Mouse (Mus musculus) thymus, adult 2 months (tissue): ENCODE results near the gene Sorl1. TPM values are rescaled to one million over a fixed set of nuclear protein-coding genes. Genes with fewer than 3 reads are reported as not detected.

ENCODE experiments used
- DNase-seq: peaks from one replicate; pipeline ENCODE4 v3.0.0; 2021
- H3K27ac ChIP-seq: fragments of 200-500 bp; 2 replicates; pipeline ENCODE4 v1.5.1; 2012; ENCODE audit warnings: low read length, control low read depth; ENCODE audit not compliant: control insufficient read depth, insufficient read depth
- H3K27me3 ChIP-seq: fragments of 200-500 bp; 2 replicates; pipeline ENCODE4 v1.6.1; 2012; ENCODE audit warnings: mild to moderate bottlenecking, low read length, moderate library complexity, mixed read lengths; ENCODE audit not compliant: control insufficient read depth, insufficient read depth
- H3K36me3 ChIP-seq: fragments of 200-500 bp; 2 replicates; pipeline ENCODE4 v1.6.1; 2012; ENCODE audit warnings: mild to moderate bottlenecking, low read length, moderate library complexity; ENCODE audit not compliant: control insufficient read depth, insufficient read depth
- H3K4me1 ChIP-seq: fragments of 200-500 bp; replicated peaks from 2 replicates; pipeline ENCODE4 v1.6.1; 2012; ENCODE audit warnings: low read length; ENCODE audit not compliant: control insufficient read depth, insufficient read depth
- H3K4me3 ChIP-seq: fragments of 200-500 bp; 2 replicates; pipeline ENCODE4 v1.5.1; 2012; ENCODE audit warnings: mild to moderate bottlenecking, low read length, control low read depth, moderate library complexity; ENCODE audit not compliant: control insufficient read depth, insufficient read depth
- CTCF ChIP-seq: fragments of 200-500 bp; IDR thresholded peaks from 2 replicates; pipeline ENCODE4 v1.5.1; 2012; ENCODE audit warnings: mild to moderate bottlenecking, control low read depth, low read length, moderate library complexity, borderline replicate concordance; ENCODE audit not compliant: control insufficient read depth, poor library complexity, insufficient read depth; ENCODE audit errors: extremely low read depth
- POLR2A ChIP-seq: fragments of 200-500 bp; IDR thresholded peaks from 2 replicates; pipeline ENCODE4 v1.6.1; 2012; ENCODE audit warnings: mild to moderate bottlenecking, low read length, control low read depth, moderate library complexity; ENCODE audit not compliant: control insufficient read depth, poor library complexity, insufficient read depth; ENCODE audit errors: extremely low read depth
- WGBS: fragments of 180-500 bp; shearing (Covaris S2); methylation state at CpG from one replicate; pipeline ENCODE4 v1.1.7; 2018; 5-methylcytosine and 5-hydroxymethylcytosine counted together
- polyA plus RNA-seq: library from polyadenylated mRNA; depleted of rRNA; stranded (reverse); fragments of >200 nt; gene quantifications from 2 replicates; pipeline ENCODE4 v1.2.3, GENCODE M21; 2012

The Sorl1 gene
- polyA plus RNA-seq, 1 experiment, result 27.7 TPM

DNA sequence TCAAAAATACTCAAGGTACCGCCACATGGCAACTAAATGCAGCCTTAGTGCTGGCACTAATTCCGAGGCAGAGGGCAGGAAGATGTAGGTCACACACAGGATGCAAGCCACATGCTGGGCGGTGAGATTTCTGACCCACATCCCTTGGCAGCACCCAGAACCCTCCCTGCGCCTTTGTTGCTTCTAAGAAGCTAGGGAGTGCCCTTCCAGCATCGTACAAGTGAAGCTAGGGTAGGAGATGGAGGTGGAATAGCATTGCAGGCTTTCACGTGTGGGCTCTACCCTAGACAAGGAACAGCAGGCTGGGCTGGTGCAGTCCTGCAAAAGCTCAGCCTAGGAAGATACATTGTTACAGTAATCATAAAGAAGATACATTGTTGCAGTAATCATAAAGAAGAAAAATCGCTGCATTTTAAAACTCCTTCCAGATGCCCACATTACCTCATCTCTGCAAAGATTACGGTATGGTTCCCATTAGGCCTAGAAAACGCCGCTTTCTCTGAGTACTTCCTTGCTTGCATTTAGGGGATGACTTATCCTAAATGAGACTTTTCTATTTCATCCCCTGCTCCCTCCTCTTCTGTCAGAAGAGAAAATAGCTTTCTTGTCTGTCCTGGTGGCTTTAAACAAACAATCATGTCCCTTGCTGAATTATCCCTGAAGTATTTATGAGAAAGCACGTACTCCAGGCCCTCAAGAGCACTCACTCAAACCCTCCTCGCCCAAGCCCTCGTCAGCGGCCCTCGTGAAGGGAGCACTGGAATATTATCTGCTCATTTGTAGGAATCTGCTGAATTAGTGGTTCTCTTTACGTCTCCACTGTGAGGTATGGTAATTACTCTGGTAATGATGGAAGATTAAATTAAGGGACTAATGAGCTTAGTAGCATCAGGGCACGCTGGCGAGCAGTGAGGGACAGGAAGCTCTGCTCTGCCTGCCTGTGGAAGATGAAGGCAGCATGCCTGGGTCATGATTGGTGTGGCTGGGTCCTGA, 84.8 kb downstream of the Sorl1 start:
- Histone ChIP-seq H3K36me3 (no peaks in the 10 kb centered on the region), H3K4me3 (no peak overlapping the region), H3K4me1 (peaks cover 27% of the 10 kb centered on the region), H3K27ac (no peak overlapping the region), H3K27me3 (no peaks in the 10 kb centered on the region)
- DNase-seq, result peak; percentile 37
- TF ChIP-seq CTCF (no peak), POLR2A (no peak)
- 69% methylated on average over 18 of the region's 18 CpGs for WGBS

DNA sequence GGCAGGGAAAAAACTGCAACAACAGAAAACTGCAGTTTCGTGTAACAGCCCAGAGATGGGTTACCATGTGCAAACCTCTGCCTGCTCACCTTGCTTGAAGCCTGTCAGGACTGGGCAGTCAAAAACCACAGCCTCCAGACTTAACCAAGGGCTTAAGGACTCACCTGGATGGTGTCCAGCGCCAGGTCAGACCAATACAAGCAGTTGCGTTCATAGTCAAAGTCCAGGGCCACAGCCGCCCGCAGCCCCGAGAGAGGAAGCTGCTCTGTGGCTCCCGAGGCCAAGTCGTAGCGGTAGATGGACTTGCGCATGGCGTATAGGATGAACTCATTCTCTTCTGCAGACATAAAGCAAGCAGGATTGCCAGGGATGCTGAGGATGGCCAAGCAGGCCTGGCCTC, 87.2 kb downstream of the Sorl1 start:
- TF ChIP-seq CTCF (no peak), POLR2A (no peak)
- no peak for DNase-seq
- peaks cover 38% of the 10 kb centered on the region for H3K4me1 ChIP-seq
- H3K27me3 ChIP-seq, result no peaks in the 10 kb centered on the region
- H3K4me3 ChIP-seq, result no peak overlapping the region
- no peak overlapping the region for H3K27ac ChIP-seq
- no peaks in the 10 kb centered on the region for H3K36me3 ChIP-seq
- WGBS, result 94% methylated on average over 11 of the region's 11 CpGs

DNA sequence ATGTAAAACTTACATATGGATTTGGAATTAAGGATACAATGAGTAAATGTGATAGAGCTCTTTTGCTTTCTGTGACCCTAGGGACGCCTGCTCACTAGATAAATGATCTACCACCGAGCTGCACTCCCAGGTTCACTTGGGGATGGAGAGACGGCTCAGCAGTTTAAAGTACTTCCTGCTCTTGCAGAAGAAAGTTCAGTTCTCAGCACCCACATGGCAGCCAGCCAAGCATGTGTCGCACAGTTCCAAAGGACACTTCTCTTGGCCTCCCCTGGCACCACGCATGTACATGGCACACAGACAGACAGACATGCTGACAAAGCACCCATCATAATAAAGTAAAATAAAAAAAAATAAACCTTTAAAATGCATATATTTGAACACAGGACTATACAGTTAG, 88.1 kb downstream of the Sorl1 start:
- 8% methylated on average over 5 of the region's 5 CpGs for WGBS
- no peak overlapping the region for H3K4me3 ChIP-seq
- peaks cover 38% of the 10 kb centered on the region for H3K4me1 ChIP-seq
- H3K27me3 ChIP-seq, result no peaks in the 10 kb centered on the region
- no peaks in the 10 kb centered on the region for H3K36me3 ChIP-seq
- TF ChIP-seq POLR2A (no peak), CTCF (no peak)
- DNase-seq, result peak; percentile 48
- no peak overlapping the region for H3K27ac ChIP-seq

DNA sequence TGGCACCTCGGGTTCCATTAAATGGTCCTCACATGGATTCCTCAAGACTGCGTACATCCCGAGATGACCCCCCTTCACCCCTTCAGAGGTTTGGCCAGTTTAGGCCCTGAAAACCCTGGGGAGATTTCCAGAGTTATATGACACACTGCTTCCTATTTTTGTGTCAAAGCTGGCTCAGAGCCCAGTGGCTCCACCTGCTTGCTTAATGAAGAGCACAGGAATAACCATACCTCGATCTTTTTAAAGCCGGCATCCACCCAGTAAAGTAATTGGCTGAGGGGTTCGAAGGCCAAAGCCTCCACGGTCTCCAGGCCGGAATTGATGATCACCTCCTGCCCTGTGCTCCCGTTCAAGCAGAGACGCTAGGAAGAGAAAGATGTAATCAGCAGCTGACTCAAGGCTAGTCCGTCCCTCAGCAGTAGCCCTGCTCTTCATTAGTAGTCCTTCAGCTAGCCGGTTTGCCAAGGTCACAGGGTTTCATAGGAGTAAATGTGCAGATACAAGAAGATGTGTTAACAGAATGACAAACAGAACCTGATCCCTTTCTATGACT, 88.8 kb downstream of the Sorl1 start:
- Histone ChIP-seq H3K27me3 (no peaks in the 10 kb centered on the region), H3K36me3 (no peaks in the 10 kb centered on the region), H3K27ac (no peak overlapping the region), H3K4me1 (peaks cover 38% of the 10 kb centered on the region), H3K4me3 (no peak overlapping the region)
- 85% methylated on average over 12 of the region's 12 CpGs for WGBS
- DNase-seq, result no peak
- TF ChIP-seq POLR2A, result no peak
- TF ChIP-seq CTCF, result no peak

DNA sequence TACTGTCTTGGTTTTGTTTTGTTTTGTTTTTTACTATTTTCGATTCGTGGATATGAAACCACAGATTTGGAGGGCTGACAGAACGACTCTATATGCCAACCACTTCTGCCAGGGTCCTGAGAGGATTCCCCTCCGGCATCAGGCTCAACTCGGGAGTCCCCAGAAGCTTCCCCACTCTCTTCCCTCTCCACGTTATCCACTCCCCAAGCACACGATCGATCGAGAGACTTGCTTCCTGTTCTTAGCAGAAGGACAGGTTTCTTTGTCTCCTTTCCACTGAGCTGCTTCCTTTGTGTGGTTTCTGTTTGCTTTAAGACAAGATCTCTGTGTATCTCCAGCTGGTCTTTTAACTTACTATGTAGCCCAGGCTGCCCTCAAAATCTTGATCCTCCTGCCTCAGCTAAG, 90.0 kb downstream of the Sorl1 start:
- Histone ChIP-seq H3K36me3 (no peaks in the 10 kb centered on the region), H3K4me1 (peaks cover 37% of the 10 kb centered on the region), H3K27ac (peak overlapping the region; percentile 93), H3K4me3 (peak overlapping the region; percentile 64), H3K27me3 (no peaks in the 10 kb centered on the region)
- no peak for TF ChIP-seq POLR2A
- TF ChIP-seq CTCF, result no peak
- 2% methylated on average over 9 of the region's 9 CpGs for WGBS
- peak; percentile 35 for DNase-seq

DNA sequence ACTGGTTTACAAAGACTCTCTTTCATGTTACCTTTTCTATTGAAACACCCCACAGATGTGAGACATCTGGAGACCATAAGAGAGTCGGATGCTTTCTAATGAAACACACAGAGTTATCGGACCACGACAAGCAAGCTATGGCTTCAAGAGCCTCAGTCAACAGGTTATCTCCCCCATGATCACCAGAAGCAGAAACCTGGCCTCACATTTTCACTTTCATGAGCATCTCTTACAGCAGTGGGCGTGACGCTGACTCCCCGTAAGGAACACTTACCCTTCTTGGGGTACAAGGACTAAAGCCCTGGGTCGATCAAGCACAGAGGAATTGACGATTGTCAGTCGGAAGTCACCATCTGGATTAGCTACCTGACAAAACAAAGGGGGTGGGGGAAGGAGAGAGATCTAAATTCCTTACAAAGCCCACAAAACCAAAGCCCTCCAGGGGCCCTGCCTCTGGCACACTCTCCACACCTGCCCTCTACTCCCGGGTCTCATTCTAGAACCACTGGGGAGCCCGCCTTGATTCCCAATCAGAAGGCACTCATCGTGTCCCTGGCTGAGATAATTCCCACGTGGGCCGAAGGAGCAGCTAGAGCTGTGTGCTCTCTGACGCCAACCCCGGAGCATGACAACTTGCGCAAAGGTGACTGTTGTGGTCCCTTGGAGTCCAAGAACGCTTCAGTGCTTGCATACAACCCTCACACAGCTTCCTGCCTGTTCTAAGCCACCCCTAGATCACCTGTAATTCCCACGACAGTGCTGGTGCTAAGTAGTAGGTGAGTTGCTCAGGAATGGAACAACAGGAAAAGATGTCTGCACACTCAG, 90.6 kb downstream of the Sorl1 start:
- peak; percentile 34 for DNase-seq
- Histone ChIP-seq H3K36me3 (no peaks in the 10 kb centered on the region), H3K4me1 (peaks cover 40% of the 10 kb centered on the region), H3K4me3 (peak overlapping the region; percentile 64), H3K27ac (peak overlapping the region; percentile 93), H3K27me3 (no peaks in the 10 kb centered on the region)
- WGBS, result 61% methylated on average over 19 of the region's 19 CpGs
- TF ChIP-seq POLR2A, result no peak
- no peak for TF ChIP-seq CTCF
